Mouse (Mus musculus): ENCODE results near the gene Cyb5r3.

- no peak for TF ChIP-seq CTCF (IDR thresholded peaks at IDR 0.05; ENCODE audit: low read depth)
- TF ChIP-seq EP300 (optimal IDR thresholded peaks at IDR 0.05), result no peak
Observed at GRCm38 (mm10) chr15:83142861-83143260, 29.5 kb downstream of the Cyb5r3 start.
